Mouse (Mus musculus) heart, embryonic 14.5 days (tissue): ENCODE data around the gene Kank1. TPM values are rescaled to one million over a fixed set of nuclear protein-coding genes. Genes with fewer than 3 reads are reported as not detected.
A peak's percentile ranks its signal among the peaks of the same experiment; 100 is the strongest.

ENCODE experiments used
- ATAC-seq: fragments of 200-750 bp; cut with Nextera tagmentation; 2 replicates; pipeline ENCODE4 v1.8.0; 2017; ENCODE audit warnings: low read depth, moderate TSS enrichment; ENCODE audit not compliant: insufficient number of reproducible peaks, insufficient read depth, low FRiP score
- H3K27ac ChIP-seq, 2 experiments: fragments of 200-500 bp in 1 of 2; fragments of 300-500 bp in 1 of 2; sonication (generic) in 1 of 2; replicated peaks in 1 of 2; 2 replicates each; pipeline ENCODE4 v1.5.1; 2012 to 2014; ENCODE audit warnings: low read depth in 2 of 2, low read length in 2 of 2, control low read depth in 1 of 2, mild to moderate bottlenecking in 1 of 2, mixed read lengths in 1 of 2; ENCODE audit not compliant: control insufficient read depth in 1 of 2, insufficient read depth in 1 of 2
- H3K27me3 ChIP-seq: fragments of 300-500 bp; sonication (generic); 2 replicates; pipeline ENCODE4 v1.6.1; 2014; ENCODE audit warnings: mild to moderate bottlenecking, low read length, control low read depth; ENCODE audit not compliant: control insufficient read depth, insufficient read depth
- H3K36me3 ChIP-seq: fragments of 300-500 bp; sonication (generic); 2 replicates; pipeline ENCODE4 v1.6.1; 2014; ENCODE audit warnings: mild to moderate bottlenecking, control low read depth, low read length, mixed read lengths; ENCODE audit not compliant: control insufficient read depth, insufficient read depth
- H3K4me1 ChIP-seq, 2 experiments: fragments of 200-500 bp in 1 of 2; fragments of 300-500 bp in 1 of 2; sonication (generic) in 1 of 2; 2 replicates each; pipeline ENCODE4 v1.6.1; 2012 to 2014; ENCODE audit warnings: low read length in 2 of 2, control low read depth in 1 of 2, mixed read lengths in 1 of 2; ENCODE audit not compliant: control insufficient read depth in 2 of 2, insufficient read depth in 2 of 2
- H3K4me2 ChIP-seq: fragments of 300-500 bp; sonication (generic); 2 replicates; pipeline ENCODE4 v1.6.1; 2014; ENCODE audit warnings: mild to moderate bottlenecking, low read length
- H3K4me3 ChIP-seq, 2 experiments: fragments of 200-500 bp in 1 of 2; fragments of 300-500 bp in 1 of 2; sonication (generic) in 1 of 2; 2 replicates each; pipeline ENCODE4 v1.5.1; 2012 to 2014; ENCODE audit warnings: low read length in 2 of 2, mild to moderate bottlenecking in 2 of 2, control low read depth in 1 of 2, low read depth in 1 of 2, moderate library complexity in 1 of 2; ENCODE audit not compliant: control insufficient read depth in 1 of 2, insufficient read depth in 1 of 2
- H3K9ac ChIP-seq: fragments of 300-500 bp; sonication (generic); 2 replicates; pipeline ENCODE4 v1.6.1; 2014; ENCODE audit warnings: mild to moderate bottlenecking, low read length
- H3K9me3 ChIP-seq: fragments of 300-500 bp; sonication (generic); 2 replicates; pipeline ENCODE4 v1.6.1; 2016; ENCODE audit warnings: low read length, control low read depth; ENCODE audit not compliant: control insufficient read depth
- WGBS: fragments of 180-500 bp; shearing (Covaris S2); extraction: QIAGEN DNeasy Blood & Tissue Kit; methylation state at CpG from one replicate; pipeline ENCODE4 v1.1.7; 2014; 5-methylcytosine and 5-hydroxymethylcytosine counted together
- polyA plus RNA-seq: library from polyadenylated mRNA; unstranded; fragments of >200 nt; fragmentation: Nextera tagmentation; extraction: Ambion mirVana; gene quantifications from 2 replicates; pipeline ENCODE4 v1.2.1, GENCODE M21; 2014

Gene Kank1
- polyA plus RNA-seq, 1 experiment from 2014 or later = 46.4 TPM

GRCm38 (mm10) chr19:25311626-25312025 lies 74.9 kb downstream of the Kank1 start:
- H3K36me3 ChIP-seq = no peaks in the 10 kb centered on the region
- H3K9ac ChIP-seq = no peak overlapping the region
- no peaks in the 10 kb centered on the region for H3K27me3 ChIP-seq
- peaks cover 30 to 70% of the 10 kb centered on the region in 2 experiments for H3K4me1 ChIP-seq
- peak overlapping the region in 1 of 2 experiments; percentile 23; a peak in 1 of 4 replicates for H3K27ac ChIP-seq
- H3K4me3 ChIP-seq = no peak overlapping the region
- H3K4me2 ChIP-seq = peak overlapping the region; percentile 41; the same call in 1 of the 2 replicates
- no peaks in the 10 kb centered on the region for H3K9me3 ChIP-seq
- 20% methylated on average over 7 of the region's 7 CpGs for WGBS
- ATAC-seq = 0 out of 2 replicates have a peak, but pooled peaks have one; percentile 6

DNA sequence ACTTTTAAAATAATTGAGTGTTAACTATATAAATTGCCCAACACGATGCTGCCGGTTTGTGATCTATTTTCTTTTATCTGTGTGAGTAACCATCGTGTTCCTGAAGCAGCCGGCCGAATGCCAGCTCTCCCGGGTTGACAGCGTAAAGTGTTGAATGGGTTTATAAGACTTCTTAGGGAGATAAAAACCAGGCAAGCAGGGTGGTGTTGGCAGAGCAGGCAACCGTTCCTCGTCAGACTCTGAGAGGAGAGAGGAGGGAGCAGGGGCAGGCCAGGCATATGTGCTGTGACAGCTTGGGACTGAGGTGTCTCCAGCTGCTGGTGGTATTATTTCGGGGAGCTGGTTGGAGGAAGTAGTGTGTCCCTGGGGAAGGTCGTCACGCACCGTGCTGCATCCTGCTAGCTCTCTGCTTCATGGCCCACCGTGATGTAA lies 78.7 kb downstream of the Kank1 start:
- ATAC-seq = 0 out of 2 replicates have a peak, but pooled peaks have one; percentile 29
- Histone ChIP-seq H3K4me1 (peaks cover 25 to 41% of the 10 kb centered on the region in 2 experiments), H3K36me3 (no peaks in the 10 kb centered on the region), H3K27me3 (no peaks in the 10 kb centered on the region), H3K4me2 (peak overlapping the region; percentile 41), H3K27ac (peak overlapping the region in 1 of 2 experiments; percentile 45; a peak in 2 of 4 replicates), H3K9ac (0 out of 2 replicates have a peak overlapping the region, but pooled peaks have one; percentile 12), H3K9me3 (no peaks in the 10 kb centered on the region), H3K4me3 (no peak overlapping the region)
- 11% methylated on average over 14 of the region's 14 CpGs for WGBS

- 89% methylated on average over 5 of the region's 5 CpGs for WGBS
- no peak for ATAC-seq
- peak overlapping the region; percentile 41 for H3K4me2 ChIP-seq
- H3K4me3 ChIP-seq = no peak overlapping the region
- no peaks in the 10 kb centered on the region for H3K36me3 ChIP-seq
- H3K9me3 ChIP-seq = no peaks in the 10 kb centered on the region
- H3K27me3 ChIP-seq = no peaks in the 10 kb centered on the region
- H3K9ac ChIP-seq = 0 out of 2 replicates have a peak overlapping the region, but pooled peaks have one; percentile 12
- peak overlapping the region in 1 of 2 experiments; percentile 45; a peak in 2 of 4 replicates for H3K27ac ChIP-seq
- peaks cover 23 to 36% of the 10 kb centered on the region in 2 experiments for H3K4me1 ChIP-seq
Measured at GRCm38 (mm10) chr19:25315993-25316392, 79.2 kb downstream of the Kank1 start.

GRCm38 (mm10) chr19:25324265-25324664 lies 87.5 kb downstream of the Kank1 start:
- Histone ChIP-seq H3K4me3 (no peak overlapping the region), H3K9ac (no peak overlapping the region), H3K4me2 (no peak overlapping the region), H3K9me3 (no peaks in the 10 kb centered on the region), H3K36me3 (no peaks in the 10 kb centered on the region), H3K27ac (no peak overlapping the region), H3K4me1 (peaks cover 3 to 5% of the 10 kb centered on the region in 2 experiments; a peak in 2 of 4 replicates), H3K27me3 (no peaks in the 10 kb centered on the region)
- ATAC-seq = no peak
- 58% methylated on average over 7 of the region's 7 CpGs for WGBS

DNA sequence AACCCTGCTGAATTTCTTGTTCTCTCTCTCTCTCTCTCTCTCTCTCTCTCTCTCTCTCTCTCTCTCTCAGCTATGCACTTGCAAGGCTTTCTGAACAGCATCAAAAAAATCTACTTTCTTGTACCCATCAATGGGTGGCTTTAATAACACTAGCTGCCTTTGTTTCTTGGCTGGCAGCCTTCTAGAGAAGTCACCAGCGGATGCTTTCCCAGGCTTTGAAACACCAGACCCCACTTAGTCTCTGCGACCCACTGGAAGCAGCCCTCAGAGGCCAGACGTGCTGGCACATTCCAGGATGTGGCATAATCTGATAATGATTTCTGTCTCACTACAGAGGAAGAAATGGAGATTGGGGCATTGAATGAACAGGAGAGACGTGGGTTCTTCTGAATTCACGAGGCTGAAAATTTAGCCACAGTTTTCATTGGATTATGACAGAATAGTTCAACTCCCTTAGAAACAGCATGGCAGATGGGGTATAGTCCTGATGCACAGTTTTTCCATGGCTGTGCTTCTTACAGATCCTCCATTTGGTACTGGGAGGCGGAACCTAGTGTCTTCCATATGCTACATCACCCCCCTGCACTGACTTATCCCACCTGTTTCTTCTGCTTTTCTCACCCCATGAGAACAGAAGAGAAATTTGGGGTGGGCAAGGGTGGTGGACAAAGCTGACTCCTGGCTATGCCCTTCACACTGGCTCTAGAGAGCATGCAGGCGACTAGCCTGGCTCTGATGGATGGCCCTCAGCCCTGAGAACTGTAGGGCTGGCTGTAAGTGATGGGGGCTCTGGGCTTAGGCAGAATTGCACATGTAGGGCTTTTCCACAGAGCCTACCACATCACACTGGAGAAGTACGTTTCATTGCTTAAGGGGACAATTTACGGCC lies 88.6 kb downstream of the Kank1 start:
- H3K27me3 ChIP-seq = no peaks in the 10 kb centered on the region
- no peaks in the 10 kb centered on the region for H3K9me3 ChIP-seq
- no peak overlapping the region for H3K4me3 ChIP-seq
- no peak for ATAC-seq
- H3K27ac ChIP-seq = no peak overlapping the region
- WGBS = 70% methylated on average over 9 of the region's 9 CpGs
- H3K4me2 ChIP-seq = no peak overlapping the region
- H3K4me1 ChIP-seq = peaks cover 3 to 5% of the 10 kb centered on the region in 2 experiments; a peak in 2 of 4 replicates
- H3K36me3 ChIP-seq = no peaks in the 10 kb centered on the region
- no peak overlapping the region for H3K9ac ChIP-seq

DNA sequence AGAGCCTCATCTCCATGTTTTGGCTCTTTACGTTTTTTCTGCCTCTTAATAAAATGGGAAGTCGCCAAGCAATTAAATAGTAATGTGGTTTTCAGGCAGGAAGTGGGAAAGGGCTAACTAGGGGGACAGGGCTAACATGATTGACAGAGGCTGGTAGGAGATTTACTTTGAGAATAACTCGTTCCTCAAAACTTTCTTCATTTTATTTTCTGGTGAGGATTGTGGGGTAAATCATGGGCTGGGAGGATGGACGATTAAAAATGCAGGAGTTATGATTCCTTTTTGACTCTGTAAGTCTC lies 89.2 kb downstream of the Kank1 start:
- ATAC-seq = no peak
- no peaks in the 10 kb centered on the region for H3K36me3 ChIP-seq
- WGBS = 86% methylated on average over 4 of the region's 4 CpGs
- H3K4me1 ChIP-seq = peaks cover 3 to 5% of the 10 kb centered on the region in 2 experiments; a peak in 2 of 4 replicates
- H3K9ac ChIP-seq = no peak overlapping the region
- H3K9me3 ChIP-seq = no peaks in the 10 kb centered on the region
- no peaks in the 10 kb centered on the region for H3K27me3 ChIP-seq
- H3K4me2 ChIP-seq = no peak overlapping the region
- H3K27ac ChIP-seq = no peak overlapping the region
- H3K4me3 ChIP-seq = no peak overlapping the region

DNA sequence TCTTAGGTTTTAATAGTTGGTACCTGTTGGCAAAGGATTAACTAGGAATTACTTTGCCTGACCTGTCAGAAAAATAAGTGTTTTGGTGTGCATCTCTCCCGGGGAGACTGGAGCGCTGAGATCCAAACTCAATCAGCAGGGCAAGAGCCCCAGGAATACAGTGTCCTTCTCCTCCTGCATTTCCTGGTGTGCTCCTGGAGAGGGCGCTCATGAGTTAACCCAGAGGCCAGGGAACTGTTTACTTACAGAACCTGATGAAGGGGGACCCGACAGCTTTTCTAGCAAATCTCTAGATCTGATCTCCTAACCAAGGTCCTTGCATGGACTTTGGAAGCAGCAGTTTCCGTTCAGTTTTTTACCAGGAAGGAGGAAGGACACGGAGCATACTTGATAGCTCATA lies 90.9 kb downstream of the Kank1 start:
- peaks cover 5% of the 10 kb centered on the region; the same call in 1 of the 2 replicates for H3K9me3 ChIP-seq
- H3K27ac ChIP-seq = no peak overlapping the region
- WGBS = 74% methylated on average over 6 of the region's 6 CpGs
- H3K27me3 ChIP-seq = no peaks in the 10 kb centered on the region
- no peak overlapping the region for H3K4me2 ChIP-seq
- no peak overlapping the region for H3K4me3 ChIP-seq
- H3K9ac ChIP-seq = no peak overlapping the region
- peaks cover 3 to 5% of the 10 kb centered on the region in 2 experiments; a peak in 2 of 4 replicates for H3K4me1 ChIP-seq
- no peak for ATAC-seq
- no peaks in the 10 kb centered on the region for H3K36me3 ChIP-seq
